ENCODE assay signal across 8 mouse cellular contexts in the genomic region with DNA sequence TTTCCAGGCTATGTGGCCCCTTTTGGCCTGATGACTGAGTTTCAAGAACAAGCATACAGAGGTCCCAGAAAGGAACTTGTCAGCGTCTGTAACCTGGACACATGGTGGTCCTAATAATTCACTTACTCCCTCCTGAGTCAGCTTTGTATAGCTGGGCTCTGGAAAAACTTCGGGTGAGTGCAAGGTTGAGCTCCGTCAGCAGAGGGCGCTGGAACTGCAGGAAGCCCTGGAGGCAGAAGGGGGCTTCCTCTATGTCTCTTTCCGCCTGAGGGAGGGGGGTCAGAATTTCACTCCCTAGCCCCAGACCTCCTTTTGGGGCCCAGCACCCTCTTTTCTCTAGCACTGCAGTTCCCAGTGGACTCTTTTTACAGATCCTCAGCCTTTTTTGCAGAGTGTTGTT. TPM values are rescaled to one million over a fixed set of nuclear protein-coding genes. Genes with fewer than 3 reads are reported as not detected.
DNase-seq lines count a peak whose midpoint lies in the region; ATAC-seq lines count a peak whose summit lies in the region.

No protein-coding gene starts in this region.

- no peaks in the 10 kb centered on the region for H3K36me3 ChIP-seq in midbrain, embryonic 10.5 days
- no peaks in the 10 kb centered on the region for H3K36me3 ChIP-seq in midbrain, embryonic 15.5 days (replicated peaks)
- no peaks in the 10 kb centered on the region for H3K36me3 ChIP-seq in intestine, embryonic 15.5 days
- no peaks in the 10 kb centered on the region for H3K36me3 ChIP-seq in liver, embryonic 12.5 days
- no peaks in the 10 kb centered on the region for H3K36me3 ChIP-seq in neural tube, embryonic 15.5 days

- peak overlapping the region; percentile 22 for H3K4me3 ChIP-seq in midbrain, embryonic 10.5 days
- no peak overlapping the region for H3K4me3 ChIP-seq in midbrain, embryonic 15.5 days
- H3K4me3 ChIP-seq in intestine, embryonic 15.5 days (replicated peaks), result no peak overlapping the region
- H3K4me3 ChIP-seq in liver, embryonic 12.5 days, result no peak overlapping the region
- H3K4me3 ChIP-seq in neural tube, embryonic 15.5 days (replicated peaks), result no peak overlapping the region

- ATAC-seq in midbrain, embryonic 15.5 days (replicated peaks), result no peak
- ATAC-seq in intestine, embryonic 15.5 days, result no peak
- no peak for ATAC-seq in liver, embryonic 12.5 days
- ATAC-seq in neural tube, embryonic 15.5 days (ENCODE audit: low FRiP score), result no peak

- H3K27ac ChIP-seq in midbrain, embryonic 10.5 days (replicated peaks), result peak overlapping the region; percentile 53
- H3K27ac ChIP-seq in midbrain, embryonic 15.5 days, result no peak overlapping the region
- no peak overlapping the region for H3K27ac ChIP-seq in intestine, embryonic 15.5 days
- H3K27ac ChIP-seq in liver, embryonic 12.5 days, result no peak overlapping the region
- H3K27ac ChIP-seq in neural tube, embryonic 15.5 days (replicated peaks), result no peak overlapping the region

- peaks cover 46% of the 10 kb centered on the region for H3K4me1 ChIP-seq in midbrain, embryonic 10.5 days
- H3K4me1 ChIP-seq in midbrain, embryonic 15.5 days, result peaks cover 20% of the 10 kb centered on the region
- H3K4me1 ChIP-seq in intestine, embryonic 15.5 days (replicated peaks), result peaks cover 14% of the 10 kb centered on the region
- H3K4me1 ChIP-seq in liver, embryonic 12.5 days, result peaks cover 20% of the 10 kb centered on the region
- H3K4me1 ChIP-seq in neural tube, embryonic 15.5 days, result peaks cover 41% of the 10 kb centered on the region

- DNase-seq in midbrain, embryonic 10.5 days (ENCODE audit: low spot score), result peak; percentile 80
- DNase-seq in c-Kit-positive CD71-positive TER-119-positive erythroid progenitor cells, embryonic 14.5 days (ENCODE audit: low spot score), result peak; percentile 43
- peak; percentile 44 for DNase-seq in gastrocnemius, postnatal 25 days
- DNase-seq in thymus, postnatal 14 days, result peak; percentile 87

- H3K27me3 ChIP-seq in midbrain, embryonic 10.5 days (ENCODE audit: low read depth, poor library complexity, severe bottlenecking), result no peaks in the 10 kb centered on the region
- 0 out of 2 replicates have a peak, but pooled peaks cover 4% of the 10 kb centered on the region for H3K27me3 ChIP-seq in midbrain, embryonic 15.5 days (replicated peaks)
- H3K27me3 ChIP-seq in intestine, embryonic 15.5 days (replicated peaks), result peaks cover 16% of the 10 kb centered on the region
- H3K27me3 ChIP-seq in liver, embryonic 12.5 days (replicated peaks), result peaks cover 29% of the 10 kb centered on the region; the same call in 1 of the 2 replicates
- H3K27me3 ChIP-seq in neural tube, embryonic 15.5 days (replicated peaks), result peaks cover 11% of the 10 kb centered on the region; the same call in 1 of the 2 replicates

- H3K4me2 ChIP-seq in midbrain, embryonic 15.5 days, result no peak overlapping the region
- H3K4me2 ChIP-seq in intestine, embryonic 15.5 days (replicated peaks), result peak overlapping the region; percentile 30; the same call in 1 of the 2 replicates
- H3K4me2 ChIP-seq in liver, embryonic 12.5 days, result peak overlapping the region; percentile 21
- H3K4me2 ChIP-seq in neural tube, embryonic 15.5 days, result peak overlapping the region; percentile 26; the same call in 1 of the 2 replicates

- H3K9ac ChIP-seq in midbrain, embryonic 15.5 days, result no peak overlapping the region
- H3K9ac ChIP-seq in intestine, embryonic 15.5 days, result peak overlapping the region; percentile 20; the same call in 1 of the 2 replicates
- H3K9ac ChIP-seq in liver, embryonic 12.5 days, result no peak overlapping the region
- H3K9ac ChIP-seq in neural tube, embryonic 15.5 days (replicated peaks), result no peak overlapping the region

- no peaks in the 10 kb centered on the region for H3K9me3 ChIP-seq in midbrain, embryonic 10.5 days (replicated peaks)
- no peaks in the 10 kb centered on the region for H3K9me3 ChIP-seq in midbrain, embryonic 15.5 days
- no peaks in the 10 kb centered on the region for H3K9me3 ChIP-seq in intestine, embryonic 15.5 days
- no peaks in the 10 kb centered on the region for H3K9me3 ChIP-seq in liver, embryonic 12.5 days (replicated peaks)
- no peaks in the 10 kb centered on the region for H3K9me3 ChIP-seq in neural tube, embryonic 15.5 days (replicated peaks)

- WGBS in midbrain, embryonic 10.5 days, result 1% methylated on average over 5 of the region's 5 CpGs
- WGBS in midbrain, embryonic 15.5 days, result 0% methylated on average over 5 of the region's 5 CpGs
- WGBS in intestine, embryonic 15.5 days, result 0% methylated on average over 5 of the region's 5 CpGs
- WGBS in liver, embryonic 12.5 days (ENCODE audit: insufficient replicate concordance), result under 1% methylated on average over 5 of the region's 5 CpGs
- 2% methylated on average over 5 of the region's 5 CpGs for WGBS in neural tube, embryonic 15.5 days

RNA-seq across cellular contexts. Expression of gene Chmp6, which starts 3.8 kb away (rescaled TPM):
- polyA plus RNA-seq in midbrain, embryonic 10.5 days (2016; fragmentation: Nextera tagmentation; extraction: Ambion mirVana), result 116 and 118 TPM in 2 replicates
- 113 and 116 TPM in 2 replicates for polyA plus RNA-seq in midbrain, embryonic 15.5 days (2015; fragmentation: Nextera tagmentation; extraction: Ambion mirVana)
- total RNA-seq in gastrocnemius, postnatal 25 days (2021), result 10 to 100 TPM; 25.6 to 28.2 TPM
- 88.0 and 91.1 TPM in 2 replicates for polyA plus RNA-seq in intestine, embryonic 15.5 days (2015; fragmentation: Nextera tagmentation; extraction: Ambion mirVana)
- 45.9 and 48.6 TPM in 2 replicates for polyA plus RNA-seq in liver, embryonic 12.5 days (2016; fragmentation: Nextera tagmentation; extraction: Ambion mirVana)
- 99.0 and 105 TPM in 2 replicates for polyA plus RNA-seq in neural tube, embryonic 15.5 days (2015; fragmentation: Nextera tagmentation; extraction: Ambion mirVana)

RNA-seq across cellular contexts. Expression of gene Baiap2, which starts 33.1 kb away (rescaled TPM):
- 9.4 and 11.3 TPM in 2 replicates for polyA plus RNA-seq in midbrain, embryonic 10.5 days (2016; fragmentation: Nextera tagmentation; extraction: Ambion mirVana)
- 15.5 and 16.3 TPM in 2 replicates for polyA plus RNA-seq in midbrain, embryonic 15.5 days (2015; fragmentation: Nextera tagmentation; extraction: Ambion mirVana)
- 1 to 10 TPM; 2.2 to 3.4 TPM for total RNA-seq in gastrocnemius, postnatal 25 days (2021)
- 12.0 and 13.1 TPM in 2 replicates for polyA plus RNA-seq in intestine, embryonic 15.5 days (2015; fragmentation: Nextera tagmentation; extraction: Ambion mirVana)
- polyA plus RNA-seq in liver, embryonic 12.5 days (2016; fragmentation: Nextera tagmentation; extraction: Ambion mirVana), result 6.2 and 7.0 TPM in 2 replicates
- polyA plus RNA-seq in neural tube, embryonic 15.5 days (2015; fragmentation: Nextera tagmentation; extraction: Ambion mirVana), result 16.6 and 20.5 TPM in 2 replicates
